Mouse (Mus musculus): ENCODE data around the gene Gm43552.

- TF ChIP-seq CTCF (IDR thresholded peaks at IDR 0.05; ENCODE audit: control insufficient read depth, insufficient read depth, low read length), result no peak
- no peak for TF ChIP-seq POLR2A (IDR thresholded peaks at IDR 0.05; ENCODE audit: borderline replicate concordance, control insufficient read depth, low read depth, low read length)
Observed at GRCm38 (mm10) chr5:65460361-65460760, 32.3 kb downstream of the Gm43552 start.

Data from bone marrow, adult 2 months (tissue).